Mouse (Mus musculus): ENCODE data around the gene Ccnl1. TPM values are rescaled to one million over a fixed set of nuclear protein-coding genes. Genes with fewer than 3 reads are reported as not detected.

Ccnl1 gene
- 292 TPM for polyA plus RNA-seq (2017; shearing (Covaris generic))

DNA sequence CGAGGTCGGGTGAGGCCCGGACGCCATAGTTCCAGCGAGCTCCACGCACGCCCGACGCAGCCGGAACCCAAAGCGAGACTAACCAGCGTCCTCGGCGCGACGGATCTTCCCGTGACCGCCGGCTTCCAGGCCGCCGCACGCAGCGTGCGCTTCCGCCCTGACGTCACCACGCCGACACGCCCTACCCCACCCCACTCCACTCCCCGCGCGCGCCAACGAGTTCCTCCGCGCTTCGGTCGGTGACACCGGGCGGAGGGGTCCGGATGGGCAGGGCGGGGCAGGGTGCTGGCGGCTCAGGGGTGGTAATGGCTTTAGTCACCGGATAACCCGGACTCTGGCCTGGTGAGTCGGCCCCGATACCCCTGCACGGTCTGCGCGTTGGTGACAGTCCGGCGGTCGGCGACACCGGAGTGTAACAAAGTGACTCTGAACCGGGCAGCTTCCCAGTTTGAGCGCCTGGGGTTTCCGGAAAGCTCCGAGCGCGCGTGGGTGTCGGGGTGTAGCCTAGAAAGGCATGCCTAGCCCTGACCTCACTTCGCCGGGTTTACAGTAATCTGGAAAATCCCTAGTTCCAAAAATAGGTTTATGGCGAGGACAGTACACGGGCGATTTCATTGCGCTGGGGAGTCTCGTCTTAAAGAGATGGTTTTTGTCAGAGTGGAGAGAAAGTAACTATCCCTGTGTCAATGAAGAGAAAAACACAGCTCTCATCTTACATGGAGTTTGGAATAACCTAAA lies at the start of gene Ccnl1:
TSS of gene Ccnl1 (minus strand) at position 148 of the 738 bp plus-strand sequence.

